ENCODE assay signal across 18 mouse cellular contexts in genomic region chr16:73835715-73836440, GRCm38 (mm10).
A peak's percentile ranks its signal among the peaks of the same experiment; 100 is the strongest.
DNase-seq lines count a peak whose midpoint lies in the region; ATAC-seq lines count a peak whose summit lies in the region.
"Had no signal": no experiment of that assay in that cellular context is flagged by ENCODE, and none has a peak within 500 bp of the region (broad histone marks: within the 10 kb centered on the region; RNA-seq: fewer than 3 reads in every experiment).

No protein-coding gene starts in this region.

- H3K4me2 ChIP-seq in heart, embryonic 12.5 days: peak overlapping the region; percentile 61
- H3K4me2 ChIP-seq in neural tube, embryonic 13.5 days: no peak overlapping the region
- H3K4me2 ChIP-seq: embryonic facial prominence, embryonic 15.5 days; forebrain, embryonic 15.5 days; neural tube, embryonic 12.5 days had no signal

- no peak overlapping the region for H3K9ac ChIP-seq in heart, embryonic 12.5 days
- H3K9ac ChIP-seq in neural tube, embryonic 13.5 days: no peak overlapping the region
- H3K9ac ChIP-seq: embryonic facial prominence, embryonic 15.5 days; forebrain, embryonic 15.5 days; neural tube, embryonic 12.5 days had no signal

- H3K27me3 ChIP-seq in heart, embryonic 12.5 days (replicated peaks): no peaks in the 10 kb centered on the region
- no peaks in the 10 kb centered on the region for H3K27me3 ChIP-seq in neural tube, embryonic 13.5 days
- H3K27me3 ChIP-seq: embryonic facial prominence, embryonic 15.5 days; forebrain, embryonic 15.5 days; neural tube, embryonic 12.5 days had no signal

- peaks cover 4% of the 10 kb centered on the region; the same call in 1 of the 2 replicates for H3K4me1 ChIP-seq in heart, embryonic 12.5 days (replicated peaks)
- no peaks in the 10 kb centered on the region for H3K4me1 ChIP-seq in neural tube, embryonic 13.5 days (replicated peaks)
- H3K4me1 ChIP-seq: embryonic facial prominence, embryonic 15.5 days; forebrain, embryonic 15.5 days; limb, embryonic 10.5 days; neural tube, embryonic 12.5 days had no signal

- H3K9me3 ChIP-seq in heart, embryonic 12.5 days (replicated peaks): peaks cover 3% of the 10 kb centered on the region; the same call in 1 of the 2 replicates
- H3K9me3 ChIP-seq in neural tube, embryonic 13.5 days: no peaks in the 10 kb centered on the region
- H3K9me3 ChIP-seq: embryonic facial prominence, embryonic 15.5 days; forebrain, embryonic 15.5 days; limb, embryonic 10.5 days; neural tube, embryonic 12.5 days had no signal

- no peak for ATAC-seq in heart, embryonic 12.5 days (ENCODE audit: insufficient number of reproducible peaks, low FRiP score)
- ATAC-seq in neural tube, embryonic 13.5 days (ENCODE audit: low read depth): no peak
- peak; percentile 47 for ATAC-seq in megakaryocyte-erythroid progenitor cell, adult 5-6 weeks (replicated peaks; ENCODE audit: low FRiP score, low TSS enrichment, poor library complexity, severe bottlenecking)
- ATAC-seq: forebrain, embryonic 15.5 days; midbrain, embryonic 16.5 days had no signal

- no peak overlapping the region for H3K27ac ChIP-seq in heart, embryonic 12.5 days (ENCODE audit: poor library complexity, severe bottlenecking)
- H3K27ac ChIP-seq in neural tube, embryonic 13.5 days (replicated peaks): 0 out of 2 replicates have a peak overlapping the region, but pooled peaks have one; percentile 23
- H3K27ac ChIP-seq: embryonic facial prominence, embryonic 15.5 days; forebrain, embryonic 15.5 days; limb, embryonic 10.5 days; neural tube, embryonic 12.5 days had no signal

- peak overlapping the region; percentile 37 for H3K4me3 ChIP-seq in heart, embryonic 12.5 days
- no peak overlapping the region for H3K4me3 ChIP-seq in neural tube, embryonic 13.5 days
- H3K4me3 ChIP-seq: embryonic facial prominence, embryonic 15.5 days; forebrain, embryonic 15.5 days; limb, embryonic 10.5 days; neural tube, embryonic 12.5 days had no signal

- intact Hi-C loops in heart, postnatal 14 days (cut with DNase I): no loop called here

- DNase-seq in heart, postnatal 14 days: no peak
- DNase-seq in neural tube, embryonic 10.5 days (ENCODE audit: extremely low spot score, low spot score): no peak
- peak; percentile 44 for DNase-seq in liver
- no peak for DNase-seq in thymus, postnatal 25 days
- DNase-seq in kidney, postnatal 10 days: no peak
- DNase-seq: cerebellum, adult 18-20 months; kidney, adult 9 months; layer of hippocampus, postnatal 36 days; lung, postnatal 4 days; right cerebral cortex, postnatal 4 days had no signal

- WGBS in heart, embryonic 12.5 days: 46% methylated on average over 18 of the region's 19 CpGs
- WGBS in neural tube, embryonic 13.5 days: 87% methylated on average over 18 of the region's 19 CpGs

- H3K36me3 ChIP-seq in heart, embryonic 12.5 days: no peaks in the 10 kb centered on the region
- no peaks in the 10 kb centered on the region for H3K36me3 ChIP-seq in neural tube, embryonic 13.5 days
- H3K36me3 ChIP-seq: embryonic facial prominence, embryonic 15.5 days; forebrain, embryonic 15.5 days; limb, embryonic 10.5 days; neural tube, embryonic 12.5 days had no signal
